Mouse (Mus musculus): Measurements from ENCODE around the gene Insrr. TPM values are rescaled to one million over a fixed set of nuclear protein-coding genes. Genes with fewer than 3 reads are reported as not detected.

Insrr gene
- total RNA-seq (2023): under 1 TPM in 1 of 2 experiments, not detected in 1; 0.15 TPM

DNA sequence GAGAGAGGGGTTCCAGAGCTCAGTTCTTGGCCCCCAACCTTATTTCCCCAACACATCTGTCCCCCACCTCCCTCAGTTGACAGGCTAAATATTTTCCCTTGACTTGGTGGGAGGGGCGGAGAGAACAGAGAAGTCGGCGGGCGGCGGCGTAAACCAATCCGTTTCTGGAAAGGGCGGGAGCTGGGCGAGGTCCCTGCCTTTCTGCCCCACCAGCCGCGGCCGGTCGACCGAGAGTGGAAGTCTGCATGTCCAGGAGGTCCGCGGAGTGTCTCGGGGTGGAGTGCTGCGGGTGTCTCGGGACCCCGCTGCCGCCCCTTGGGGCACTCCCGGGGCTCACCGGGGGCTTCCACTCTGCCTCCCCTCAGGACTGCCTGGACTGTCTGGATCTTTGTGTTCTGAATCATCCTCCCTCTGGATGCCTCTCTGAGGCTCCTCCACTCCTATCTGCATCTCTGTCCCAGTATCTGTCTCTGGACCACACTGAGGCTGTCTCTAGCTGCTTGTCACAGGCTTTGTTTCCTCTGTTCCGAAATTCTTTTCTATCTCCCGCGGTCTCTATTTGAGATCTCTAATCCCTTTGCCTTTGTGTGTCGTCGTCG lies at the start of gene Insrr:
Gene Insrr, plus strand, starts transcription at position 216 of the 599 bp plus-strand sequence.

DNA sequence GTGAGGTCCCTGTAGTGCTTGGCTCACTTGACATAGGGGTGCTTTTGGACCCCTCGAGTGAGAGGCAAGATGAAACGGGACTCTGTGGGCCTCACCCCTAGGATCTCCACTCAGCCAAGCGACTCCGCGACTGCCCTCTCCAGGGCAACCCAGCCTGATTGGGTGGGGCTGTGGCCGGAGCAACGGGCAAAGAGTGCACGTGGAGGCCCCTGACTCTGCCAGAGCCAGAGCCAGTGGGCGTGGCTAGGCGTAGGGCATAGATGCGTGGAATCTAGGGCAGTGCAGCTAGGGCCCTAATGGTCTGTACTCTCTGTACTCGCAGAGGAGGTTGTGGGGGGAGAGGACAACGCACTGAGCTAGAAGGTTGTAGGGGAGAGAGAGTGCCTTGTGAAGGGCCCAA lies 48.3 kb upstream of the Insrr start, which contains the start of gene Lrrc71:
Gene Lrrc71, minus strand, starts transcription at position 195 of the 400 bp plus-strand sequence.

DNA sequence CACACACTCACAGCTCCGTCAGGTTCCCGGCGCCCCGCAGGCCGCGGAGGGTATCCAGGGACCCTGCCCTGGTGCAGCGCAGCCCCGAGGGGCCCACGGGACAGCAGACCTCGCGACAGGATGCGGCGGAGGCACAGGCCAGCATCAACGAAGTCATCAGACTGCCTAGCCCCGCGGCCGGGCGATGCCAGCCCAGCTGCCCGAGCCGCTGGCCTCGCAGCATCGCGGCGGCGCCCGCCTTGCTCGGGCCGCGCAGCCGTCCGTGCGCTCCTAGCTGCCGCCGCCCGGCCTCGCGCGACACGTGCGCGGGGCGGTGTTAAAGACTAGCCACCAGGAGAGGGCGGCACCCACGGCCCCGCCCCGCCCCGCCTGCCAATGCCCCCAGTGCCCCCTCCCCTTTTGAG lies 1.8 kb upstream of the Insrr start, which contains the start of gene Ntrk1:
Gene Ntrk1, minus strand, starts transcription at position 241 of the 404 bp plus-strand sequence.

GRCm38 (mm10) chr3:87824206-87824605 lies 27.5 kb downstream of the Insrr start, which contains the start of gene Pear1:
TSS of gene Pear1 (minus strand) at chr3:87824306.

DNA sequence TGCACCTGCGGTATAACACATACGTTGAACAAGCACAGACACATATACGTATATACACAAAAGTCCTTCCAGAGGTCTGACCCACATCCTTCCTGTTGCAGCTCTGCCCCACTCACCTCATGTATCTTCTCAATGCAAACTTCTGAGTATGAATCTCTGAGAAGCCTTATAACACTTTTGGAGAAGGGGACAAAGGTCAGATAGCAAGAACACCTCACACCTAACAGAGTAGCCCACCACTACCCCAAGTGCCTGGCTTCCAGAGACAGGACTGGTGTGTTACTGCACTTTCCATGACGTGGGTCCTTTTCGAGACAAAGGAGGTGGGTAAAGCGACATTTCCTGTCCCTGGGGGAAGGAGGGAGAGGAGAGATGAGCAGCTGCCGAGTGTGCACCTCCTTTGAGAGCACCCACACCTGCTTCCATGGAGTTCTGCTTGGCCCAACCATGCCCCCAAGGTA lies 49.9 kb downstream of the Insrr start, which contains the start of gene Sh2d2a:
Gene Sh2d2a, plus strand, starts transcription at position 106 of the 461 bp plus-strand sequence.

Other genes starting within 250 kb of the Insrr start
- 10 to 100 TPM; 27.5 to 29.9 TPM for gene Arhgef11, start 179.4 kb upstream of the Insrr start, total RNA-seq (2023)
- gene Lrrc71, start 48.3 kb upstream of the Insrr start, total RNA-seq (2023): 1 to 10 TPM in 1 of 2 experiments, under 1 TPM in 1; 0.61 to 5.9 TPM
- gene Ntrk1, start 1.8 kb upstream of the Insrr start, total RNA-seq (2023): not detected
- 10 to 100 TPM; 35.6 to 35.9 TPM for gene Pear1, start 27.4 kb downstream of the Insrr start, total RNA-seq (2023)
- gene Sh2d2a, start 49.8 kb downstream of the Insrr start, total RNA-seq (2023): 100 to 1,000 TPM; 194 to 202 TPM
- 10 to 100 TPM; 57.4 to 65.0 TPM for gene Prcc, start 88.7 kb downstream of the Insrr start, total RNA-seq (2023)
- gene Hdgf, start 109.4 kb downstream of the Insrr start, total RNA-seq (2023): 100 to 1,000 TPM; 103 to 104 TPM
- 100 to 1,000 TPM; 147 to 161 TPM for gene Mrpl24, start 122.6 kb downstream of the Insrr start, total RNA-seq (2023)
- gene Isg20l2, start 133.4 kb downstream of the Insrr start, total RNA-seq (2023): 10 to 100 TPM; 69.9 to 72.7 TPM
- gene Rrnad1, start 133.8 kb downstream of the Insrr start, total RNA-seq (2023): 10 to 100 TPM; 31.8 to 33.3 TPM
- 1 to 10 TPM; 2.3 to 5.0 TPM for gene Crabp2, start 151.7 kb downstream of the Insrr start, total RNA-seq (2023)
- not detected for gene Nes, start 174.1 kb downstream of the Insrr start, total RNA-seq (2023)
- gene Bcan, start 203.3 kb downstream of the Insrr start, total RNA-seq (2023): not detected
- gene Hapln2, start 230.6 kb downstream of the Insrr start, total RNA-seq (2023): not detected
- 10 to 100 TPM; 21.9 to 34.1 TPM for gene Gpatch4, start 246.2 kb downstream of the Insrr start, total RNA-seq (2023)